Mouse (Mus musculus): ENCODE measurements at regions not wholly inside any gene's neighbourhood (a gene's known extent, or its start where the extent isn't known, plus 50 kb on each side); places are given as distances from the start of the nearest gene placed in this dataset.

GRCm38 (mm10) chr10:17648077-17648476, 74.9 kb upstream of the Cited2 start:
- TF ChIP-seq POLR2A (IDR thresholded peaks at IDR 0.05; ENCODE audit: extremely low read depth, insufficient read depth, low read length) (no peak), CTCF (IDR thresholded peaks at IDR 0.05; ENCODE audit: low read depth, low read length) (no peak)
